Mouse (Mus musculus): ENCODE data around the gene Dgat2.

Gene Dgat2

DNA sequence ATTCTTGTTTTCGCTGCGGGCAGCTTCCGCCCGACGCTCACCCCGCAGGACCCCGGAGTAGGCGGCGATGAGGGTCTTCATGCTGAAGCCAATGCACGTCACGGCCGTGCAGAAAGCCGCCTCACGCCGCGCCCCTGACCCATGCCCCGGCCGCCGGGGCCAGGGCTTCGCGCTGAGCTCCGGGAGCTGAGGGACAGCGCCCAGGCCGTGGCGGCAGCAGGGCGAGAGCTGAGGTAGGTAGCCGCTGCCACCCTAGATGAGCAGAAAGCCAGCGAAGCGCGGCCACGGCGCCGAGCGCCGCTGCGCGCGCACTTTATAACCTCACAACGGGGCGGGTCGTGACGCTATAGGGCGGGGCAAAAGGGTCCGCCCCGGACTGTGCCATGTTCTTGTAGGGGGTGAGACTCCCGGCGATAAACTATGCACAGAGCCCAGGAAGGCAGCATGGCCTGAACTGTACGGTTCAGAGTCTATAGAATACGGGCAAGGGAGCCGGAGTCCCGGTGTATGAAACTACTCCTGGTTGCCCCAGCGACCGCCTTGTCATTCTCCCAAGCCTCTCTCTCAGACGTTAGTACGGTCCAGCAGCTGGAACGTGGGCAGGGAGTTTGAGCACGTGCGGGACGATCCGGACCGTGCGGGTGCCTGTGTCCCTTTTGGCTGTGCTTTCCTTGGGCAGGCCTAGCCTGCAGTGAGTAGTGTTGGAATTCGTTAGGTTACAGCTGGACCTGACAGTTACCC is at the start of gene Dgat2:
Gene Dgat2 (minus strand): TSS at position 288 of the 741 bp plus-strand sequence.
- DNase-seq (ENCODE audit: low spot score): peak; percentile 88

DNA sequence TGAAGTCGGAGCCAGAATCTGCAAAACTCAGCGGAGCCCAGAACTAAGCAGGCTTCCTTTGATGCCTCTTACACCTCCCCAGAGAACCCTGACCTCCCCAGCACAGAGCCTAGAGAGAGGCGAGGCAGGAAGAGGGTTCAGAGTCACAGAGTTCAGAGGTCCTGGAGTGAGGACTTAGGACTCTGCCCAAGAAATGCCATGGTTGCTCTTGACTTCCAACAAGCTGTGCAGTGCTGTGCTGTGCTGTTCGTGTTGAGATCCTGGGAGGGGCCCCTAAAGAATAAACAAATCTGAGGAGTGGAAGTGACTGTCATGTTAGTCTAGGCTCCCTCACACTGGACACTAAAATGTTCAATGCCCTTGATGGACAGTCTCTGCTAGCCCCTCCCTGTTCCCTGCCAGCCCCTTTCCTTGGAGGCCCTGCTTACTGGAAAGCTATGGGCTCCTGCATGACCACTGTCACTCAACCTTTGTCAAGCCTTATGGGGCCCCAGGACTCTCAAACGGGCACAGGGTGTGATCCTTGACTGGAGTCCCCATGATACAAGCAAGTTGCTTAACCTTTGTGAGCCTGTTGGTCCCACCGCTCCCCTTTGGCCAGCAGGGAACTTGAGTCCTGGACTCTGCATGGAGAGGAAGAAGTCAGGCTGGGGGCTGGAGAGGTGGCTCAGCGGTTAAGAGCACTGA is 47.7 kb upstream of the Dgat2 start:
- no peak for DNase-seq (ENCODE audit: low spot score)

DNA sequence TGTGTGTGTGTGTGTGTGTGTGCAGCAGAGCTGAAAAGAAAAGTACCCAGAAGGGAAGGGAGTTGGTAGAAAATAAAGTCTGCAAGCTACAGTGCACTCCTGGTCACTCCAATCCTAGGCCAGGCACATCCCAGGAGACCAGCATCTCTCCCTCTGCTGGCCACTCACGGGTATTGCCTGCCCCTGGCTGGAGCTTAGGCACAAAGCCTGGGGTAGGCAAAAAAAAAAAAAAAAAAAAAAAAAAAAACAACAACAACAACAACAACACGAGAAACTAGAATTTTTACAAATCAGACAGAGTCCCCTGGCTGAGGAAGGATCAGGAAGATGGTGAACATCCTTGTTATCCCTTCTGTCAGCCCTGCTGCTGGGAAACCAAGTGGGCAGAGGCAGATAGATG is 46.9 kb upstream of the Dgat2 start:
- DNase-seq (ENCODE audit: low spot score): no peak

DNA sequence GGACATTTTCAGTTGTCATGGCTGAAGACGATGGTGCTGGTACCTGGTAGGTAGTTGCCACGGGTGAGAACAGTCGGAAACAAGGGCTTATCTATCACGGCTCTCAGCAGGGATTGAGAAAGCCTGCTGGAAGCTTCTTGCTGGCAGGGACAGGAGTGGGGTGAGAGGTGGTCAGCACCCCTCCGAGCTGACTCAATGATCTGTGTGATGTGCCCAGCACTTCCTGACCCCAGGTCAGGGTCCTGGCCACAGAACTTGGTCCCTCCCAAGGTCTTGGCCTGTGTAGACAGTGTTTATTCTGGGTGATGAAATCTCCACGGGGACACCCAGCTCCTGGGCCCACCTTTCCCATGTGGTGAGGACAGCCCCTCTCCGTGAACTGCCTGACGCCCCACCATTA is 46.3 kb upstream of the Dgat2 start:
- DNase-seq (ENCODE audit: low spot score): no peak

DNA sequence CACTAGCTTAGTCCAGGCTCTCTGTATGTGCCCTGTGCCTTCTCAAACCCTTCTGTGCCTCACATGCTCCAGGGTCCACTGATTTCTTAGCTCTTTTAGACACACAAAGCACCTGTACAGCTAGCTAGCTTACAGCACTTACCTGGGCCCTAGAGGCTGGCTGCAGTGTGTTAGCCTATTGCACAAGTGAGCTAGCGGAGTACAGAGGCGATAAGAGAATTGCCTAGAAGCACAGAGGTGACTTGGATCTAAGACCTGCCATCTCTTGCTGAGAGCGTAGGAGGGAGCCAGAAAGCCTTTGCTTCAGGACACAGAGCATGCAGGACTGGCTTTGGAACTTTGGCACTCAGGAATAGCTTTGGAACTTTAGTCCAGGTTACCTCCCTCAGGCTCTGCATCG is 44.7 kb upstream of the Dgat2 start:
- no peak for DNase-seq (ENCODE audit: low spot score)

DNA sequence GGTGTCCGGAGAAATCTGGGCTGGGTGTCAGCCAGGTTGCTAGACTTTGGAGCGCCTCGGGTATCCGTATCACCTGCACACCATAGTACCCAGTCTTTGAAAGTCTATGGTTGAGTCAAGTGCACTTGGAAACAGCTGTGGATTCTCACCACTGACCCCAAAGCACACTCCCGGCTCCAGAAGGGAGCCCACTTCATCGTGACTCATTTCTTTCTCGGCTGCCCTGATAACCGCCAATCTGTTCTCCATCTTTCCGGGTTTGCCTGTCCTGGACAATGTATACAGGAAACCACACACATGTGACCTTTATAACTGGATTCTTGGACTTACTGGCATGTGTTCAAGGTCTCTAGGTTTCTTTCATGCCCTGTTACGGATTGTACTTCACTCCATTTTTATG is 44.1 kb upstream of the Dgat2 start:
- DNase-seq (ENCODE audit: low spot score): no peak

DNA sequence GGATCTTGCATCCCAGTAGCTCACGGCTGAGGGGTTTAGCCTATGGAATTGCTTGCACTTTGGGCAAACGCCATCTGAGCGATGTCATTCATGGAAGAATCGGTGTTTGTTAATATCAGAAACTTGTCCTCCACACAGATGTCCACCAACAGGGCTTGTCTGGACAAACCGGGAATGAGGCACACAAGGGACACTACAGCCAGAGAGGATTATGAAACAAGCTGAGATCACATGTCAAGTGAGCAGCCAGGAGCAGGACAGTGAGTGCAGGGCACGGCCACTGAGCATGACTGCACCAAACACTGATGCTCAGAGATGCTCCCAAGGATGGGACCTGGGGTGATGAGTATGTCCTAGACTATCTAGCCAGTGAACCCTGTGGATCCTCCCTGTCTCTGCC is 42.9 kb upstream of the Dgat2 start:
- no peak for DNase-seq (ENCODE audit: low spot score)

DNA sequence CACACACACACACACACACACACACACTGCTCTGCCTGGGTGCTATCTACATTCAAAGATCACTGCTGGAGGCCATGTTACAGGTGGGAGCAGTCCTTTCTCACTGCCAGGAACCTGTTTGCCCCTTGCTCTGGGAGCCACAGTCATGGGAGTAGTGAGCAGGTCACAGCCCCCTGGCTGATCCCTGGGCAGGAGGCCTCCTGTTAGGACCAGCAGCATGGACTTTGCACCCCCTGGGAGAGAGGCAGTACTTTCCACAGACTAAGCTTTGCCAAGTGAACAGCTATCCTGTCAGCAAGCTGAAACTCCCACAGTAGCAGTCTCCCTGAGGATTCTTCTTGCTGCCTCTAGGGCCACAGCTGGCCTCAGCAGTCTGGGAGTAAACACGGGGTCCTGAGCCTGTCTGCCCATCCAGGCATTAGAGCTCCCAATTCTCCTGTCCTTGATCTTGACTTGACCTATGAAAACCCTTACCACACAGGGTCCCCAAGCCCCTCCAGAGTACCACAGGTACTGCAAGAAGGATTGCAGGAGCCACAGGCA is 42.2 kb upstream of the Dgat2 start:
- DNase-seq (ENCODE audit: low spot score): no peak

DNA sequence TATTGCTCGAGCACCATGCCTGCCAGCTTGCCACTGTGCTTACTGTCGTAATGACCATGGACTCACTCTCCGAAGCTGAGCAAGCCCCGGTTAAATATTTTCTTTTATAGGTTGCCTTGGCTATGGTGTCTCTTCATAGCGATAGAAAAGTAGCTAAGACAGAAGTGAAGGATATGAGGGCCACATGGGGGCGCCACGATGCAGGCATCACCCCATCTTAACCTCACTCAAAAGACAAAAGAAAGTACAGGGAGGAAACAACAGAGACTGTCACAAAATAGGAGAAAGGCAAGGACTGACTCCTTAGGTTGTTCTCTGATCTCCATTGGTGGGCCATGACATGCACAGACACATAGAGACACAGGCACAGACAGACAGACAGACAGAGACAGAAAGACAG is 41.7 kb upstream of the Dgat2 start:
- no peak for DNase-seq (ENCODE audit: low spot score)

DNA sequence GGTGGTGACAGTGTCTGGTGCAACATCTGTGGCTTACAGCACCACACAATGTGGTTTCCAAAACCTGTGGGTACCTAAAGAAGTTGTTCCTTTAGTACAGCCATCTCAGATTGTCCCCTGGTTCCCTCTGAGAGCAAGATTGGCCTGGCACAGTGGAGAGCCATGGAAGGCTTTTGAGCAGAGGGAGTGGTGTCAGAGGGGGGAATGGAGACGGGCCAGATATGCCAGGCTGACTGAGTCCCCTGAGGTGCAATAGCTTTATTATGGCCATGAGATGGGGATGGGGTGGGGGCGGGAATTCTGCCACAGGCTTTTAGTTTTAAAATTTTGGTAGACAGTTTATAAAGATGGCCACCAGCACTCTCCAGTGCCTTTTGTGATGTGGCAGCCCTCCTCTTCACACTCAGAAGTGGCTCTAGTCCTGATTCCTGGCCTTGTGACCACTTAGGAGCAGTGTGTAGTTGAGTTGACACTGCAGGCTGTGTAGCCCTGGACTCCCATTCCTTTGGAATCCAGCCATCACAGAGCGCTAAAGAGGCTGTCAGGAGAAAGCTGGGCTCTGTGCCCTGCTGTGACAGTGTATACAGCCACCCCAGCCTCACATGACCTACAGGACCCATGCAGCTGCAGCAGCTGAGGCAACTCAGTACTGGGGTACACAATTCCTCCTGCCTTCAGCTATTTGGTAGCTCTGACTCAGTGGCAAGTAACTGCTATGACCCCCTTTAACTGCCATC is 35.0 kb upstream of the Dgat2 start:
- no peak for DNase-seq (ENCODE audit: low spot score)

DNA sequence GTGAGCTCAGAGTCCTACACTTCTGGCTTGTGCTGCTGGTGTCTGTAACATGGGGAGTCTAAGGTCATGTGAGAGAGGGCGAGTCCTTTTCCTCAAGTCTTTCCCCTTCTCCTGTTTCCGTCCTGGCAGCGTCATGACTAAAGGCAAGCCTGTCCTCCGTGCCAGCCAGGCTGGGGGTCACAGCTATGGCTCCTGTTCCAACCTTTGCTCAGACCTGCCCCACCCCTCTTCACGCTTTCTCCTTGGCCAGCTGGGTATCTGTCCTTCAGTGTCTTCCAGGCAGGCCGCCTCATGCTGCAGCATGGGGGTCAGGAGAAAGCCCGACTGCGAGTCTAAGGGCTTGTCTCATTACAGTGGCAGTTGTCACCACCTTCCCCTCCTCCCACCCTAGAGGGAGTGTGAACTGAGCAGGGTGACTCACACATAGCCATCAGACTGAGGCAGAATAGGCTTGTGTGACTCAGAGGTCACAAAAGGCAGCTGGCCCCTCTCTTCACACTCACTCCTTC is 32.9 kb upstream of the Dgat2 start:
- no peak for DNase-seq (ENCODE audit: low spot score)

DNA sequence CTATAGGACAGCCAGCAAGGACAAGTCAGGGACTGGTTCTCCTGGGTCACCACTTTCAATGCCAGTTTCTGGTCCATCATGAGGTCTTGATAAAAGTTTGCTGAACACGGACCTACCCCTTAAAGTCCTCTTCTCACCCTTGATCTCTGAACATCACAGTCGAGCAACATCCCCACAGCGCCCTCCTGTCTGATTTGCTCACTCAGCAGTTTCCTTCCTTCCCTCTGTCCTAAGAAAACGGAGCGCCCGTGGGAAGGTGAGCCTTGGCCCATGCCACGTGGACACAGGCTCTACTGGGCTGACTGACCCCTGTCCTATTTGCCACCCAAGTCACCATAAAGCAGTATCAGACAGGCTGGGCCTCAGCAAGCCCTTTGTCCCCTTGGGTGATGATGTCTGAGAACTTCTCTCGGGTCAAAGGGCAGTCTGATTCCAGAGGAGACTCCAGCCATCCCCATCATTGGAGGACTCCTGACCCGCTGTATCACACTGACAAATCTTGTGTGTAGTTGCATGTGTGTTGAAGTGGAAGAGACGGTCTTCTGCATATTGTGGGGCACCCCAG is 32.2 kb upstream of the Dgat2 start:
- no peak for DNase-seq (ENCODE audit: low spot score)

DNA sequence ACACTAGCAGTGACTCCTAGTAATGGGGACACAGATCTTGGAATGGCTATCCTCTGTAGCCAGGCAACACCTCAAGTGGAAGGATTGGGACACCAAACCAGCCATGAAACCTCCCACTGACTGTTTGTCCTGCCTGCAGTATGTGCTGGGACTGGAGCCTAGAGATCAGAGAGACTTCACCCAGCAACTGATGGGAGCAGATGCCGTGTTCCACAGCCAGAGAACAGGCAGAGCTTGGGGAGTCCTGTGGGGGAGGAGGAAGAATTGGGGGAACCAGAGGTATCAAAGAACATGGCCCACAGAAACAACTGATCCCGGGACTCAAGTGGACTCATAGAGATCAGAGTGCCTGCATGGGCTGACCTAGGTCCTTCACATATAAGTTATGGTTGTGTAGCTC is 31.2 kb upstream of the Dgat2 start:
- no peak for DNase-seq (ENCODE audit: low spot score)

DNA sequence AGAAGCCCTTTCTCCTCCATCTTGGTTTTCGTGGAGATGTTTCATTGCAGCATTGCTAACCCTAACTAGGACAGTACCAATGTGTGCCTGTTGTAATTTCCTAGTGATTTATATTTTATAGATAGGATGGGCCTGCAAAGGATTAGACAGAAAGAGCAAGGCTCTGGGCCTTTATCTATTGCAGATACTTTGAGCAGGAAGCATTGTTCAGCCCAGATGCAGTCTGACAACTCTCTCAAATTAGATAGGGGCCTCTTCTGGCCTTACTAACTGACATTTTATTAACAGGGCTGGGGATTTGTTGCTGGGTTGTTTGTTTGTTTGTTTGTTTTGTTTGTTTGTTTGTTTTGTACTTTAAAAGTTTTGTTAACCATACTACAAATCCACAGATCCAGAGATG is 30.5 kb upstream of the Dgat2 start:
- no peak for DNase-seq (ENCODE audit: low spot score)

DNA sequence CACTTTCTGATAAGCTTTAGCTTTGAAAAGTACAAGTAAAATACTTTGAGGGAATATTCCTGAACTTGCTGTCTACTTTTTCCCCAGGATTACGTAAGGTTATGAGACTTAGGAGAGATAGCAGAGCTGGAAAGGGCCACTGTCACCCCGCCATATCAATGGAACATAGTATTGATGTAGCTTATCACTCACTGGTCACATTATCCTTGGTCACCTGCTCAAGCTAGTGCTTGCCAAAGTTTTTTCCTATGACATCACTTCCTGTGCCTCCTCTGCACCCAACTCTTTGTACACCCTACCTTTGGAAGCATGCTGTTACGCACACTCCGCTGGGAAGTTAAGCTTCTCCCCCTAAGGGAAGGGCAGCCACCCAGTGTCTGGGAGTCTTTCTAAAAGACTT is 26.2 kb upstream of the Dgat2 start:
- DNase-seq (ENCODE audit: low spot score): no peak

DNA sequence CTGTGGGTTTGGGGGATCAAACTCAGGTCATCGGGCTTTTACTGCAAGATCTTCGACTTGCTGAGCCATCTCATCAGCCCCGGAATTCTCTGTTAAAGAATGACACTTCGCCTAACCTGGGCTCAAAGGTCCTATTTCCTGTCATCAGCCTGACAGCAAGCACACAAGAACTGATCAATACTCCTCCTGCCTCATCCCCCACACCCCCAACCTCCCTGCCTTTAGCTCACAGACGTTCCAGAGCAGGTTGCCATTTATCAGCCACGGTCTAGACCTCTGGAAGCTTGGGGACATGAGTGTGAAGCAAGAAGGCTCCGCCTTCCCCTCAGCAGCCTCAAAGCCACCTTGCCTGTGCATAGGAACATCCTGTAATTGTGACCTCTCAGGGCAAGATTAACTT is 23.8 kb upstream of the Dgat2 start:
- no peak for DNase-seq (ENCODE audit: low spot score)

DNA sequence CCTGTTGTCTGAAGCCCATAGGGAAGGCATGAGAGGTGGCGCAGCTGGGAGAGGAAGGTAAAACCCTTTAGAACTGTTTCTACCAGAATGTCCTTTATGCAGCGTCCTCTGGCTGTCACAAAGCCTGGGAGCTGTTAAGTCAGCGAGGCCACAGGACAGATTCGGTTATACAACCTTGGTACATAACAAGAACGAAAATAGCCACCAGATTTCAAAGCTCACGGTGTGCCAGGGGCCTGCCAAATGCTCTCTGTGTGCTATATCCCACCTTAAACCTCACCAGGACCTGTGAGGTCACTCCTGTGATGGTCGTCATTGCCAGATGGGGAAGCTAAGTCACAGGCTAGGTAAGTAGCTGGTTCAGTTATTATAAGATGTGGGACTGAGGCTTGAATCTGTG is 19.6 kb upstream of the Dgat2 start:
- no peak for DNase-seq (ENCODE audit: low spot score)

DNA sequence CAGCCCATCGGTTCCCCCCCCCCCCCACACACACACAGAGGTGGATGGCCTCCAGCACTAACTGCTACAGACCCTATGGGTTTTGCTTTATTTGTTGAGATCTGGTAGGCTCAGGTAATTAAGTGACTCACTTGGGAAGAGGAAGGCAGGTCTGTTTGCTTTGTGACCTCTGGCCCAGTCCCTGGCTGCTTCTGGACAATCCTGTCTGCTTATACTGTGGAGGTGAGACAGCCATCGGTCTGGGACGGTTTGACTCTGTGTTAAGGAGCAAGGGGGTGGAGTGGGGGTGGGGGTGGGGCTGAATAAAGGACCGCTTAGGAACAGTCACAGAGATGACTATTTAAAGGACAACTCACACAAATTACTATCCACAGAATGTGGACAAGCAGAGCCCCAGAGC is 17.8 kb upstream of the Dgat2 start:
- DNase-seq (ENCODE audit: low spot score): no peak

DNA sequence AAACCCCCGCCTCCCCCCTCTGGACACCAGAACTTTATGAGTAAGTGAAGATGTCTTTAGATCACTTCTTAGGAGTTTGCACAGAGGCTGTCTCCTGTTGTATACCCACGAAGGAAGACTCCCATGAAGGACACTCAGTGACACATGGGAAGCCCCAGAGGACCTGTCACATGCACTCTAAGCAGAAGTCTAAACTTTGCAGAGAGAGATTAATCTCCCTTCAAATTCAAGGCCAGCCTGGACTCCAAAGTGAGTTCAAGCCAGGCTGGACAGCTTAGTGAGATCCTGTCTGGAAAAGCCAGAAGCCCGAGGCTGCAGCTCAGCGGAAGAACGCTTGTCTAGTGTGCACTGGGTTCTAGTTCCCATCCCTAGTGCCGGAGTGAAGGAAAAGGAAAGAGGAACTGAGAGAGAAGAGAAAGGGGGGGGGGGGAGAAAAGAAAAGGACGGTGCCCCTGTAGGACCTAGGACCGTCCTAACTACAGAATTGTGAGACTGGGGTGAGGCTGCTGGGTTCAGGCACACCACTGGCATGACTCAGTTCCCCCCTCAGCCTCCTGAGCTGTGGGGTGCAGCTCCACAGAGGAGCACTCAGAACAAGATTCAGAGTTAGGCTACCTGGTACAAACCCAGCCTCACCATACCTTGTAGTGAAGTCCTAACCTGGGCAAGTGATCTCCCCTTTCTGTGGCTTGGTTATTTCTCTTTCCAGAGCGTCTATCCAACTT is 17.1 kb upstream of the Dgat2 start:
- DNase-seq (ENCODE audit: low spot score): no peak

DNA sequence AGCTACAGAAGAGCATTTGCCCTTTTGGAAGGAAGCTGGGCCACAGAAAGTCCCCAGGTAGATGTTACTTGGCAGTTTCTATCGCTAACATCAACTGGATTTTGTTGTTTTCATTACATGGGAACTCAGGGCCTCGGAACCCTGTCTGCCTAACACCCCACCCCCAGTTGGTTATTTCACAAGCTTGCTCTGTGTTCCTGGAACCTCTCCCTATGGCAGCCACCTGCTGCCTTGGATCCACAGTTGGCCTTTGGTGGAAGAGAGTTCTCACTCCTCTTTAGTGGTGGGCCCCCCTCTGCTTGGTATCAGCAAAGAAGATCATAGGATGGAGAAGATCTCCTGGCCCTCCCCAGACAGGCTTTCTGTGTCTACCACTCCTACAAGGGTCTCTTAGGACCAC is 16.3 kb upstream of the Dgat2 start:
- no peak for DNase-seq (ENCODE audit: low spot score)

DNA sequence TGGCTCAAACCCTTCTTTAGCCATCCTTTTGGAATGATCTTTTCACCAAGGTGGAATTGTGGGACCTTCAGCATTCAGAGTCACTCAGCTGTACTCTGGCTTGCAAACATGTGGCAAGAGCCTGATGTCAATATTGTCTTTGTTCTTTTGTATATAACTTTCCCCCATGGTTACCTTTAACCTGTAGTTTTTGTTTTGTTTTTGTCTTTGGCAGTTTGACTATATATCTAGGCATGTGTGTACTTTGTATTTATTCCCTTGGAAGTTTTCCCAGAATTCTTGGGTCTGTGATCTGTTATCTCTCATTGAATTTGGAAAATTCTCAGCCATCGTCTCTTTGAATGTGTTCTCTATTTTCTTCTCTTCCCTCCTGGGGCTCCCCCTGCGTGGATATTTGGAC is 12.0 kb upstream of the Dgat2 start:
- DNase-seq (ENCODE audit: low spot score): no peak

DNA sequence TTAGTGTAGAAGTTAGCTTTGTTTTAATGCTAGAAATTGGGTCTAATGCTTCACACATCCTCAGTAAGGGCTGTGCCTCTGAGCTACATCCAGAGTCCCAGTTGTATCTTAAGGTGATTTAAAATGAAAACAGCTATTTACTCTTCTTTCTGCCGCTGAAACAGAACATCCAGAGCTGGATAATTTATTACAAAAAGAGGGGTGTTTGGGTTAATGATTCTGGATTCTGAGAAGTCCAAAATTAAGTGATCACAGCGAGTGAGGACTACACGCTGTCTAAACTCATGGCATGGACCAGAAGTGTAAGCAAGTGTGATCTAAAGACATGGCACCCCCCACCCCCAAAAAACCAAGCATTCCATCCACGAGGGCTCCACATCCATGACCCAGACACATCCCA is 11.4 kb upstream of the Dgat2 start:
- DNase-seq (ENCODE audit: low spot score): no peak

Data from testis, postnatal 14 days (tissue).